Mouse (Mus musculus): ENCODE data around the gene Usp10. TPM values are rescaled to one million over a fixed set of nuclear protein-coding genes. Genes with fewer than 3 reads are reported as not detected.
A peak's percentile ranks its signal among the peaks of the same experiment; 100 is the strongest.

The Usp10 gene
- polyA plus RNA-seq, 1 experiment from 2014 or later: 167 TPM

- no peak overlapping the region for H3K4me2 ChIP-seq
- WGBS: 83% methylated on average over 4 of the region's 4 CpGs
- no peak overlapping the region for H3K4me3 ChIP-seq (replicated peaks)
- no peaks in the 10 kb centered on the region for H3K36me3 ChIP-seq (replicated peaks)
- H3K27me3 ChIP-seq: peaks cover 42% of the 10 kb centered on the region
- no peak for ATAC-seq (ENCODE audit: low FRiP score)
- no peak overlapping the region for H3K9ac ChIP-seq
- no peak overlapping the region for H3K27ac ChIP-seq
- H3K9me3 ChIP-seq: no peaks in the 10 kb centered on the region
- H3K4me1 ChIP-seq: no peaks in the 10 kb centered on the region
Observed at GRCm38 (mm10) chr8:119897069-119897468, 13.1 kb upstream of the Usp10 start.

GRCm38 (mm10) chr8:119897933-119898332 is 12.2 kb upstream of the Usp10 start:
- WGBS: 25% methylated on average over 13 of the region's 13 CpGs
- Histone ChIP-seq H3K9ac (no peak overlapping the region), H3K27me3 (peaks cover 42% of the 10 kb centered on the region), H3K4me3 (replicated peaks) (no peak overlapping the region), H3K4me1 (no peaks in the 10 kb centered on the region), H3K9me3 (no peaks in the 10 kb centered on the region), H3K4me2 (no peak overlapping the region), H3K36me3 (replicated peaks) (no peaks in the 10 kb centered on the region), H3K27ac (no peak overlapping the region)
- no peak for ATAC-seq (ENCODE audit: low FRiP score)

GRCm38 (mm10) chr8:119901349-119901748 is 8.8 kb upstream of the Usp10 start:
- no peaks in the 10 kb centered on the region for H3K9me3 ChIP-seq
- no peak overlapping the region for H3K4me3 ChIP-seq (replicated peaks)
- H3K27me3 ChIP-seq: peaks cover 47% of the 10 kb centered on the region
- H3K27ac ChIP-seq: no peak overlapping the region
- no peaks in the 10 kb centered on the region for H3K36me3 ChIP-seq (replicated peaks)
- 89% methylated on average over 3 of the region's 3 CpGs for WGBS
- no peak for ATAC-seq (ENCODE audit: low FRiP score)
- 0 out of 2 replicates have a peak, but pooled peaks cover 3% of the 10 kb centered on the region for H3K4me1 ChIP-seq
- H3K4me2 ChIP-seq: no peak overlapping the region
- H3K9ac ChIP-seq: no peak overlapping the region

- H3K9me3 ChIP-seq: no peaks in the 10 kb centered on the region
- H3K27me3 ChIP-seq: peaks cover 45% of the 10 kb centered on the region
- H3K4me1 ChIP-seq: 0 out of 2 replicates have a peak, but pooled peaks cover 3% of the 10 kb centered on the region
- no peak overlapping the region for H3K4me3 ChIP-seq (replicated peaks)
- no peak overlapping the region for H3K9ac ChIP-seq
- 82% methylated on average over 8 of the region's 8 CpGs for WGBS
- ATAC-seq (ENCODE audit: low FRiP score): no peak
- no peak overlapping the region for H3K4me2 ChIP-seq
- H3K27ac ChIP-seq: no peak overlapping the region
- H3K36me3 ChIP-seq (replicated peaks): no peaks in the 10 kb centered on the region
Observed at GRCm38 (mm10) chr8:119901952-119902351, 8.2 kb upstream of the Usp10 start.

- WGBS: 65% methylated on average over 12 of the region's 12 CpGs
- ATAC-seq (ENCODE audit: low FRiP score): no peak
- no peak overlapping the region for H3K4me3 ChIP-seq (replicated peaks)
Observed at GRCm38 (mm10) chr8:119904323-119904911, 5.7 kb upstream of the Usp10 start.

GRCm38 (mm10) chr8:119910547-119911257 is 542 bp downstream of the Usp10 start, which contains the start of gene Gm20388:
TSS of gene Gm20388 (plus strand) at chr8:119910841.
- Histone ChIP-seq H3K27ac (peak within 1 kb of the TSS; percentile 89), H3K27me3 (0 out of 2 replicates have a peak, but pooled peaks cover 4% of the 10 kb centered on the region), H3K9me3 (no peaks in the 10 kb centered on the region), H3K4me1 (peaks cover 36% of the 10 kb centered on the region), H3K36me3 (replicated peaks) (no peaks in the 10 kb centered on the region), H3K4me3 (replicated peaks) (peak within 1 kb of the TSS; percentile 85), H3K9ac (peak within 1 kb of the TSS; percentile 94), H3K4me2 (peak within 1 kb of the TSS; percentile 82)
- under 1% methylated on average over 94 of the region's 97 CpGs for WGBS
- ATAC-seq (ENCODE audit: low FRiP score): peak; percentile 94

More at GRCm38 (mm10) chr8:119904323-119904911, 5.7 kb upstream of the Usp10 start:
- Histone ChIP-seq H3K9ac (no peak overlapping the region), H3K27me3 (peaks cover 20% of the 10 kb centered on the region; the same call in 1 of the 2 replicates), H3K36me3 (replicated peaks) (no peaks in the 10 kb centered on the region), H3K4me2 (no peak overlapping the region), H3K27ac (no peak overlapping the region), H3K9me3 (no peaks in the 10 kb centered on the region), H3K4me1 (0 out of 2 replicates have a peak, but pooled peaks cover 3% of the 10 kb centered on the region)

GRCm38 (mm10) chr8:119911258-119911962 is 1.2 kb downstream of the Usp10 start:
- H3K4me2 ChIP-seq: peak overlapping the region; percentile 82
- WGBS: 1% methylated on average over 30 of the region's 30 CpGs
- peak overlapping the region; percentile 94 for H3K9ac ChIP-seq
- no peaks in the 10 kb centered on the region for H3K36me3 ChIP-seq (replicated peaks)
- peaks cover 43% of the 10 kb centered on the region for H3K4me1 ChIP-seq
- peak overlapping the region; percentile 85 for H3K4me3 ChIP-seq (replicated peaks)
- peak overlapping the region; percentile 89 for H3K27ac ChIP-seq
- 0 out of 2 replicates have a peak, but pooled peaks cover 4% of the 10 kb centered on the region for H3K27me3 ChIP-seq
- ATAC-seq (ENCODE audit: low FRiP score): peak; percentile 75
- H3K9me3 ChIP-seq: no peaks in the 10 kb centered on the region

GRCm38 (mm10) chr8:119912643-119913042 is 2.5 kb downstream of the Usp10 start:
- Histone ChIP-seq H3K4me3 (replicated peaks) (peak overlapping the region; percentile 85), H3K36me3 (replicated peaks) (peaks cover 3% of the 10 kb centered on the region; the same call in 1 of the 2 replicates), H3K9me3 (no peaks in the 10 kb centered on the region), H3K4me2 (peak overlapping the region; percentile 82), H3K27ac (no peak overlapping the region), H3K9ac (peak overlapping the region; percentile 94), H3K4me1 (peaks cover 47% of the 10 kb centered on the region), H3K27me3 (0 out of 2 replicates have a peak, but pooled peaks cover 4% of the 10 kb centered on the region)
- ATAC-seq (ENCODE audit: low FRiP score): no peak
- WGBS: 43% methylated on average over 6 of the region's 6 CpGs

- Histone ChIP-seq H3K4me1 (peaks cover 47% of the 10 kb centered on the region), H3K27ac (no peak overlapping the region), H3K36me3 (replicated peaks) (peaks cover 7% of the 10 kb centered on the region), H3K9ac (peak overlapping the region; percentile 5; the same call in 1 of the 2 replicates), H3K9me3 (no peaks in the 10 kb centered on the region), H3K4me2 (peak overlapping the region; percentile 82), H3K27me3 (0 out of 2 replicates have a peak, but pooled peaks cover 4% of the 10 kb centered on the region), H3K4me3 (replicated peaks) (no peak overlapping the region)
- WGBS: 69% methylated on average over 3 of the region's 3 CpGs
- no peak for ATAC-seq (ENCODE audit: low FRiP score)
Observed at GRCm38 (mm10) chr8:119913181-119913580, 3.0 kb downstream of the Usp10 start.

- H3K4me2 ChIP-seq: peak overlapping the region; percentile 82; the same call in 1 of the 2 replicates
Observed at GRCm38 (mm10) chr8:119914161-119914560, 4.0 kb downstream of the Usp10 start.

GRCm38 (mm10) chr8:119915298-119915697 is 5.1 kb downstream of the Usp10 start:
- ATAC-seq (ENCODE audit: low FRiP score): no peak
- peaks cover 16% of the 10 kb centered on the region for H3K36me3 ChIP-seq (replicated peaks)
- H3K27me3 ChIP-seq: no peaks in the 10 kb centered on the region
- WGBS: 88% methylated on average over 4 of the region's 4 CpGs
- no peaks in the 10 kb centered on the region for H3K9me3 ChIP-seq
- no peak overlapping the region for H3K9ac ChIP-seq
- H3K4me3 ChIP-seq (replicated peaks): no peak overlapping the region
- peaks cover 47% of the 10 kb centered on the region for H3K4me1 ChIP-seq
- no peak overlapping the region for H3K4me2 ChIP-seq
- H3K27ac ChIP-seq: no peak overlapping the region; the same call in 1 of the 2 replicates

More at GRCm38 (mm10) chr8:119914161-119914560, 4.0 kb downstream of the Usp10 start:
- no peak overlapping the region for H3K4me3 ChIP-seq (replicated peaks)
- H3K4me1 ChIP-seq: peaks cover 47% of the 10 kb centered on the region
- H3K27me3 ChIP-seq: 0 out of 2 replicates have a peak, but pooled peaks cover 4% of the 10 kb centered on the region
- H3K36me3 ChIP-seq (replicated peaks): peaks cover 16% of the 10 kb centered on the region
- ATAC-seq (ENCODE audit: low FRiP score): no peak
- no peak overlapping the region for H3K9ac ChIP-seq
- H3K27ac ChIP-seq: no peak overlapping the region
- 65% methylated on average over 2 of the region's 2 CpGs for WGBS
- no peaks in the 10 kb centered on the region for H3K9me3 ChIP-seq
